Mouse (Mus musculus): Measurements from ENCODE around the gene Narfl.
A peak's percentile ranks its signal among the peaks of the same experiment; 100 is the strongest.

DNA sequence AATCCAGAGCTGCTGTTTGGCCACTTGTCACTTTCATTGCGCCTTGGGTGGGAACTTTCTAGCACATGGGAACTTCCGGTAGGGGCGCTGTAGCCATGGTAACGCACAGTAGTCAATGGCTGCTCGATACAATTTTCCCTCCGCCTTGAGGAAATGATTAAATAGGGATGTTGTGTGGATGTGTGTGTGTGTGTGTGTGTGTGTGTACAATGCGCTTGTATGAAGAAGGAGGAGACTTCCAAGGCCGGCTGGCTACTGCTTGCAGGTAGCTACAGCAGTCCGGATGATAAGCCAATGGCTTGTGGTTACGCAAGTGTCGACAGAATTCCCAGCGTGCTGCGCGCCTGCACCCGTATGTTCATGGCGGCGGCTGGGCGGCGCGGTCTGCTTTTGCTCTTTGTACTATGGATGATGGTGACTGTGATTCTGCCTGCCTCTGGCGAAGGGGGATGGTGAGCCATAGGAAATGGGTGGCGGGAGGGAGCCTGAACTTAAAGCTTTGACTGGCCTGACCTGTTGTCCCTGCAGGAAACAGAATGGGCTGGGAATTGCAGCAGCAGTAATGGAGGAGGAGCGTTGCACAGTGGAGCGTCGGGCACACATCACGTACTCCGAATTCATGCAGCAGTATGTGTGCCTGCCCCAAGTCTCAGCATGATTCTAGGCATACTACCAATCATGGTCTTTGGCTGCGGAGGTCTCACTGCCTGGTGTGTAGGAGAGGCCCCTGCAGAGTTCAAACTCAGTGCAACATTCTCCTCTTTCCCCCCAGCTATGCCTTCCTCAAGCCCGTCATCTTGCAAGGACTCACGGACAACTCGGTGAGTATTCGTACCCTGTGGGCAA, 55.4 kb downstream of the Narfl start, which contains the start of gene Jmjd8:
- TF ChIP-seq CTCF (IDR thresholded peaks at IDR 0.05 in 2 of 3, conservative IDR thresholded peaks at IDR 0.05 in 1 of 3; ENCODE audit: control insufficient read depth in 1 of 3, insufficient read depth in 1 of 3, low read depth in 2 of 3, low read length in 3 of 3, poor library complexity in 1 of 3, severe bottlenecking in 1 of 3), result peak in 2 of 3 experiments; percentile 24 to 30; a peak in 2 of 6 replicates
- 0 out of 4 replicates have a peak, but pooled peaks of 1 of the 2 experiments have one; percentile 12 for TF ChIP-seq EP300 (IDR thresholded peaks at IDR 0.05; ENCODE audit: low read depth in 1 of 2, low read length in 2 of 2)
- peak; percentile 90 for TF ChIP-seq ZMIZ1 (IDR thresholded peaks at IDR 0.05; ENCODE audit: low read depth, low read length)
- peak; percentile 83 to 84; a peak in 2 of 4 replicates for TF ChIP-seq POLR2A (IDR thresholded peaks at IDR 0.05; ENCODE audit: control insufficient read depth in 1 of 2, insufficient read depth in 1 of 2, low read depth in 1 of 2, low read length in 2 of 2, poor library complexity in 1 of 2)
- no peak for TF ChIP-seq ZC3H11A (IDR thresholded peaks at IDR 0.05; ENCODE audit: low read depth, low read length)
- peak; percentile 75 for TF ChIP-seq MYC (IDR thresholded peaks at IDR 0.05; ENCODE audit: low read depth, low read length)
- no peak for TF ChIP-seq MYB (IDR thresholded peaks at IDR 0.05; ENCODE audit: low read depth, low read length)
- no peak for TF ChIP-seq RAD21 (IDR thresholded peaks at IDR 0.05; ENCODE audit: low read depth, low read length)
